Mouse (Mus musculus) spleen, adult 2 months (tissue): ENCODE data around the gene Nr1i2.

Experiments used
- CTCF ChIP-seq: fragments of 200-500 bp; IDR thresholded peaks from 2 replicates; pipeline ENCODE4 v1.5.1; 2011; ENCODE audit warnings: mild to moderate bottlenecking, inconsistent platforms; ENCODE audit not compliant: insufficient read depth, insufficient read length, insufficient replicate concordance; ENCODE audit errors: extremely low read depth
- POLR2A ChIP-seq: fragments of 200-500 bp; IDR thresholded peaks from 2 replicates; pipeline ENCODE4 v1.6.1; 2011; ENCODE audit warnings: low read depth, low read length, inconsistent platforms

DNA sequence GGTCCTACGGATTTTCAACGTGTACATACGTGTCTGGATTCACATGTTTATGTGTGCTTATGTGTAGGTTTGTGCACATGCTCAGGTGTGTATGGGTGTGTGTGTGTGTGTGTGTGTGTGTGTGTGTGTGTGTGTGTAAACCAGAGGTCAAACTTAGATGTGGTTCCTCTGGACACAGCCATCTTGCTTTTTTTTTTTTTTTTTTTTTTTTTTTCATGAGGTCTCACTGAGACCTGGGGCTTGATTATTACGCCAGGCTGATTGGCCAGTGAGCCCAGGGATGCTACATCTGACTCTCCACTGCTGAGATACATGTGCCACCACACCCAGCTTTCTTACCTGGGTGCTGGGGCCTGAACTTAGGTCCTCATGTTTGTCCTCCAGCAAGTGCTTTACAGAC, 24.5 kb upstream of the Nr1i2 start:
- TF ChIP-seq CTCF (no peak), POLR2A (no peak)
